Mouse (Mus musculus) lung, adult 2 months (tissue): ENCODE results near the gene Uqcc2. TPM values are rescaled to one million over a fixed set of nuclear protein-coding genes. Genes with fewer than 3 reads are reported as not detected.

Experiments used
- DNase-seq: peaks from one replicate; pipeline ENCODE4 v3.0.0; 2022
- H3K4me1 ChIP-seq: fragments of 200-500 bp; 2 replicates; pipeline ENCODE4 v1.6.1; 2011; ENCODE audit warnings: low read length; ENCODE audit not compliant: control insufficient read depth, insufficient read depth
- H3K4me3 ChIP-seq: fragments of 200-500 bp; replicated peaks from 2 replicates; pipeline ENCODE3; 2011; ENCODE audit warnings: low read depth, mild to moderate bottlenecking, control low read depth, low read length; ENCODE audit errors: extremely low read depth
- CTCF ChIP-seq: fragments of 200-500 bp; IDR thresholded peaks from 2 replicates; pipeline ENCODE4 v1.5.1; 2011; ENCODE audit warnings: mild to moderate bottlenecking, low read length, control low read depth; ENCODE audit not compliant: insufficient read depth
- POLR2A ChIP-seq: fragments of 200-500 bp; IDR thresholded peaks from 2 replicates; pipeline ENCODE4 v1.6.1; 2011; ENCODE audit warnings: low read depth, mild to moderate bottlenecking, control low read depth, low read length, borderline replicate concordance; ENCODE audit errors: extremely low read depth
- WGBS: fragments of 180-500 bp; shearing (Covaris S2); methylation state at CpG from one replicate; pipeline ENCODE4 v1.1.7; 2018; 5-methylcytosine and 5-hydroxymethylcytosine counted together
- polyA plus RNA-seq: library from polyadenylated mRNA; depleted of rRNA; stranded (reverse); fragments of >200 nt; gene quantifications from 2 replicates; pipeline ENCODE4 v1.2.3, GENCODE M21; 2012

Uqcc2 gene
- polyA plus RNA-seq, 1 experiment = 80.0 TPM

- H3K4me3 ChIP-seq = no peak overlapping the region
- peaks cover 3% of the 10 kb centered on the region; the same call in 1 of the 2 replicates for H3K4me1 ChIP-seq
- no peak for DNase-seq
- no peak for TF ChIP-seq POLR2A
- TF ChIP-seq CTCF = no peak
- WGBS = 70% methylated on average over 14 of the region's 14 CpGs
Measured at GRCm38 (mm10) chr17:27121266-27121665, 12.4 kb downstream of the Uqcc2 start.

GRCm38 (mm10) chr17:27120561-27121024 is 13.1 kb downstream of the Uqcc2 start:
- peaks cover 3% of the 10 kb centered on the region; the same call in 1 of the 2 replicates for H3K4me1 ChIP-seq
- DNase-seq = peak; percentile 56
- WGBS = 24% methylated on average over 18 of the region's 18 CpGs

GRCm38 (mm10) chr17:27119954-27120353 is 13.8 kb downstream of the Uqcc2 start:
- WGBS = 69% methylated on average over 8 of the region's 8 CpGs
- Histone ChIP-seq H3K4me1 (peaks cover 3% of the 10 kb centered on the region; the same call in 1 of the 2 replicates), H3K4me3 (no peak overlapping the region)
- no peak for TF ChIP-seq CTCF
- no peak for DNase-seq

More at GRCm38 (mm10) chr17:27120561-27121024, 13.1 kb downstream of the Uqcc2 start:
- TF ChIP-seq POLR2A = no peak
- peak; percentile 59 for TF ChIP-seq CTCF
- no peak overlapping the region for H3K4me3 ChIP-seq

GRCm38 (mm10) chr17:27119540-27119895 is 14.2 kb downstream of the Uqcc2 start:
- peaks cover 3% of the 10 kb centered on the region; the same call in 1 of the 2 replicates for H3K4me1 ChIP-seq
- TF ChIP-seq POLR2A (no peak), CTCF (no peak)
- 89% methylated on average over 4 of the region's 4 CpGs for WGBS
- no peak for DNase-seq
- no peak overlapping the region for H3K4me3 ChIP-seq

- 76% methylated on average over 25 of the region's 25 CpGs for WGBS
- no peak for DNase-seq
- H3K4me1 ChIP-seq = peaks cover 3% of the 10 kb centered on the region; the same call in 1 of the 2 replicates
- H3K4me3 ChIP-seq = no peak overlapping the region
- no peak for TF ChIP-seq POLR2A
- TF ChIP-seq CTCF = no peak
Measured at GRCm38 (mm10) chr17:27118676-27119539, 14.8 kb downstream of the Uqcc2 start.

- 52% methylated on average over 7 of the region's 7 CpGs for WGBS
- peak; percentile 28 for DNase-seq
- TF ChIP-seq POLR2A (no peak), CTCF (no peak)
- Histone ChIP-seq H3K4me3 (no peak overlapping the region), H3K4me1 (no peaks in the 10 kb centered on the region; the same call in 1 of the 2 replicates)
Measured at GRCm38 (mm10) chr17:27110072-27110471, 23.6 kb downstream of the Uqcc2 start.

- 76% methylated on average over 6 of the region's 6 CpGs for WGBS
- TF ChIP-seq POLR2A (no peak), CTCF (no peak)
- Histone ChIP-seq H3K4me3 (no peak overlapping the region), H3K4me1 (no peaks in the 10 kb centered on the region; the same call in 1 of the 2 replicates)
- DNase-seq = no peak
Measured at GRCm38 (mm10) chr17:27107936-27108335, 25.8 kb downstream of the Uqcc2 start.

- no peaks in the 10 kb centered on the region; the same call in 1 of the 2 replicates for H3K4me1 ChIP-seq
- no peak overlapping the region for H3K4me3 ChIP-seq
- WGBS = 87% methylated on average over 9 of the region's 9 CpGs
- no peak for DNase-seq
- TF ChIP-seq CTCF (0 out of 2 replicates have a peak, but pooled peaks have one; percentile 18), POLR2A (no peak)
Measured at GRCm38 (mm10) chr17:27106745-27107144, 27.0 kb downstream of the Uqcc2 start.

- 71% methylated on average over 11 of the region's 18 CpGs for WGBS
- DNase-seq = no peak
- TF ChIP-seq CTCF (no peak), POLR2A (no peak)
- no peaks in the 10 kb centered on the region; the same call in 1 of the 2 replicates for H3K4me1 ChIP-seq
- H3K4me3 ChIP-seq = no peak overlapping the region
Measured at GRCm38 (mm10) chr17:27105698-27106470, 27.8 kb downstream of the Uqcc2 start.
